Mouse (Mus musculus) testis, adult 2 months (tissue): Measurements from ENCODE around the gene Hist1h2bm.

Source experiments
- CTCF ChIP-seq: fragments of 200-500 bp; IDR thresholded peaks from 2 replicates; pipeline ENCODE4 v1.5.1; 2012; ENCODE audit warnings: low read depth, mild to moderate bottlenecking, inconsistent platforms, low read length, moderate library complexity; ENCODE audit not compliant: control insufficient read depth, insufficient read depth, insufficient replicate concordance
- POLR2A ChIP-seq: fragments of 200-500 bp; IDR thresholded peaks from 2 replicates; pipeline ENCODE4 v1.6.1; 2012; ENCODE audit warnings: low read depth, mild to moderate bottlenecking, inconsistent platforms, low read length, moderate library complexity; ENCODE audit not compliant: control insufficient read depth

GRCm38 (mm10) chr13:21706669-21707068 is 15.2 kb upstream of the Hist1h2bm start:
- no peak for TF ChIP-seq POLR2A
- TF ChIP-seq CTCF: no peak
